Mouse (Mus musculus) hindbrain, embryonic 14.5 days (tissue): ENCODE data around the gene Gm20517. TPM values are rescaled to one million over a fixed set of nuclear protein-coding genes. Genes with fewer than 3 reads are reported as not detected.
A peak's percentile ranks its signal among the peaks of the same experiment; 100 is the strongest.
"Not testable (repeated sequence)": the region's sequence is repeated elsewhere in the genome, so short reads cannot be mapped to it uniquely, and the experiment has no call there.

ENCODE experiments used
- ATAC-seq: fragments of 200-750 bp; cut with Nextera tagmentation; 2 replicates; pipeline ENCODE4 v1.8.0; 2017; ENCODE audit warnings: moderate number of reproducible peaks, mild to moderate bottlenecking, moderate TSS enrichment, moderate library complexity; ENCODE audit not compliant: low FRiP score
- DNase-seq: peaks from one replicate; pipeline ENCODE4 v3.0.0-alpha.2; 2015; ENCODE audit warnings: low spot score
- H3K27ac ChIP-seq: fragments of 300-500 bp; sonication (generic); 2 replicates; pipeline ENCODE4 v1.5.1; 2014; ENCODE audit warnings: mild to moderate bottlenecking, moderate library complexity
- H3K27me3 ChIP-seq: fragments of 300-500 bp; sonication (generic); 2 replicates; pipeline ENCODE4 v1.6.1; 2014; ENCODE audit warnings: mild to moderate bottlenecking, low read length, mixed read lengths; ENCODE audit not compliant: control insufficient read depth, insufficient read depth
- H3K36me3 ChIP-seq: fragments of 300-500 bp; sonication (generic); replicated peaks from 2 replicates; pipeline ENCODE4 v1.6.1; 2014; ENCODE audit not compliant: control insufficient read depth, insufficient read depth
- H3K4me1 ChIP-seq: fragments of 300-500 bp; sonication (generic); replicated peaks from 2 replicates; pipeline ENCODE4 v1.6.1; 2014; ENCODE audit warnings: antibody characterized with exemption, low read length, mixed read lengths; ENCODE audit not compliant: control insufficient read depth, insufficient read depth
- H3K4me2 ChIP-seq: fragments of 300-500 bp; sonication (generic); replicated peaks from 2 replicates; pipeline ENCODE4 v1.6.1; 2014; ENCODE audit warnings: mild to moderate bottlenecking, moderate library complexity
- H3K4me3 ChIP-seq: fragments of 300-500 bp; sonication (generic); replicated peaks from 2 replicates; pipeline ENCODE4 v1.5.1; 2014; ENCODE audit warnings: mild to moderate bottlenecking, low read length
- H3K9ac ChIP-seq: fragments of 300-500 bp; sonication (generic); 2 replicates; pipeline ENCODE4 v1.6.1; 2014
- H3K9me3 ChIP-seq: fragments of 300-500 bp; sonication (generic); 2 replicates; pipeline ENCODE4 v1.6.1; 2016; ENCODE audit warnings: low read length; ENCODE audit not compliant: control insufficient read depth
- WGBS: fragments of 180-500 bp; shearing (Covaris S2); extraction: QIAGEN DNeasy Blood & Tissue Kit; methylation state at CpG from one replicate; pipeline ENCODE4 v1.1.7; 2014; 5-methylcytosine and 5-hydroxymethylcytosine counted together
- polyA plus RNA-seq: library from polyadenylated mRNA; unstranded; fragments of >200 nt; fragmentation: Nextera tagmentation; extraction: Ambion mirVana; gene quantifications from 2 replicates; pipeline ENCODE4 v1.2.1, GENCODE M21; 2014

The Gm20517 gene
- polyA plus RNA-seq, 1 experiment from 2014 or later, result 3.0 TPM

DNA sequence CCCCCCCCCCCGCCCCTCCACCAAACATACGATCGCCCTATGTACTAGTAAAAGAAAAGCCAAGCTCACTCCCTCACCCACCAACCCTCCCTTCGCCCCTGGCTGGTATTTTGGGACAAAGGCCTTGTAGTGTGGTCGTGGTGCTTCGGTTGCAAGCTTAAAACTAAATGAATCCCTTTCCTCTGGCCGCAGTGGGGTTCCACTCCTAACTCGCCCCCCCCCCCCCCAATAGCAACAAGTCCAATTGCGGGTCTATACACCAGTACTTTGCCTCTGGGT lies 16.5 kb upstream of the Gm20517 start:
- peak overlapping the region; percentile 66 for H3K9ac ChIP-seq
- H3K4me2 ChIP-seq, result peak overlapping the region; percentile 91
- ATAC-seq, result no peak
- no peak for DNase-seq
- H3K36me3 ChIP-seq, result peaks cover 18% of the 10 kb centered on the region
- H3K4me3 ChIP-seq, result peak overlapping the region; percentile 57
- H3K27ac ChIP-seq, result peak overlapping the region; percentile 83
- WGBS, result 2% methylated on average over 8 of the region's 9 CpGs
- no peaks in the 10 kb centered on the region for H3K27me3 ChIP-seq
- H3K9me3 ChIP-seq, result no peaks in the 10 kb centered on the region
- peaks cover 34% of the 10 kb centered on the region for H3K4me1 ChIP-seq

- no peaks in the 10 kb centered on the region for H3K27me3 ChIP-seq
- H3K4me1 ChIP-seq, result peaks cover 34% of the 10 kb centered on the region
- H3K4me3 ChIP-seq, result peak overlapping the region; percentile 57
- H3K4me2 ChIP-seq, result peak overlapping the region; percentile 91
- peak overlapping the region; percentile 83 for H3K27ac ChIP-seq
- ATAC-seq, result peak; percentile 28; the same call in 1 of the 2 replicates
- peak; percentile 33 for DNase-seq
- H3K9me3 ChIP-seq, result no peaks in the 10 kb centered on the region
- peak overlapping the region; percentile 66 for H3K9ac ChIP-seq
- peaks cover 24% of the 10 kb centered on the region for H3K36me3 ChIP-seq
- WGBS, result under 1% methylated on average over 21 of the region's 21 CpGs
Observed at GRCm38 (mm10) chr17:47595248-47596161, 15.9 kb upstream of the Gm20517 start.

GRCm38 (mm10) chr17:47596162-47596838 lies 15.1 kb upstream of the Gm20517 start:
- peaks cover 32% of the 10 kb centered on the region for H3K36me3 ChIP-seq
- ATAC-seq (no peak), DNase-seq (no peak)
- no peaks in the 10 kb centered on the region for H3K9me3 ChIP-seq
- peak overlapping the region; percentile 83 for H3K27ac ChIP-seq
- H3K4me1 ChIP-seq, result peaks cover 34% of the 10 kb centered on the region
- peak overlapping the region; percentile 91 for H3K4me2 ChIP-seq
- H3K27me3 ChIP-seq, result no peaks in the 10 kb centered on the region
- peak overlapping the region; percentile 66; the same call in 1 of the 2 replicates for H3K9ac ChIP-seq
- H3K4me3 ChIP-seq, result peak overlapping the region; percentile 57; the same call in 1 of the 2 replicates
- WGBS, result 30% methylated on average over 6 of the region's 6 CpGs

DNA sequence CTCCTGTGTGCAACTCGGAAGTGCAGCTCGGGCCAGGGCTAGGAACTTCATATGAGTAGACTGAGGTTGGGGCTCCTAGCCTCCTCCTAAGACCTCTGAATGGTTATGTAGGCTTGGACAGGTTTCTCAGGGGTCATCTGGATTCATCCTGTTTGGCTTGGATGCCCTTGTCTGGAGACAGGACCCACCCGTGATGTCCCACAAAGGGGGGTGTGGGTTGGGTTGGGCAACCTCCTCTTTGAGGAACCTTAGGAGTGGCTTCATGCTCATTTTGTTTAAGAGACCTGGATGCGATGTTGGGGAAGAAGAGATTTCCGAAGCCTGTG lies 14.6 kb upstream of the Gm20517 start:
- DNase-seq (no peak), ATAC-seq (no peak)
- Histone ChIP-seq H3K27ac (peak overlapping the region; percentile 83), H3K9me3 (no peaks in the 10 kb centered on the region), H3K9ac (no peak overlapping the region; the same call in 1 of the 2 replicates), H3K27me3 (no peaks in the 10 kb centered on the region), H3K4me2 (peak overlapping the region; percentile 91), H3K4me1 (peaks cover 34% of the 10 kb centered on the region), H3K36me3 (peaks cover 37% of the 10 kb centered on the region), H3K4me3 (no peak overlapping the region)
- 69% methylated on average over 5 of the region's 5 CpGs for WGBS

DNA sequence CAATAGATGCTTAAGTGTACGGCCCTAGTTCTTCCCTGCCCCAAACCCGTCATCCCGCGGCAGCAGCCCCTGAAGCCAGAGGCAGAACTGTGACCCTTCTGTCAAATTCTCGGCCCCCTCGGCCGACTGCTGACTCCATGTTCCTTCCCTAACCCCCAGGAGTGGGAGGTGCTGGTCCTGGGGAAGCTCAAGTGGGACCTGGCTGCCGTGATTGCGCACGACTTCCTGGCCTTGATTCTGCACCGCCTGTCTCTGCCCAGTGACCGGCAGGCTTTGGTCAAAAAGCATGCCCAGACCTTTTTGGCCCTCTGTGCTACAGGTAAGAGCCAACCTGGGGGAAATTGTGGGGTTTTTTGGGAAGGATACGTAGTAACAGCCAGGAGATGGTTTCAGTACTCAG lies 14.1 kb upstream of the Gm20517 start:
- Histone ChIP-seq H3K4me2 (peak overlapping the region; percentile 91), H3K9me3 (no peaks in the 10 kb centered on the region), H3K27ac (no peak overlapping the region), H3K9ac (peak overlapping the region; percentile 13; the same call in 1 of the 2 replicates), H3K4me1 (peaks cover 34% of the 10 kb centered on the region), H3K36me3 (peaks cover 42% of the 10 kb centered on the region), H3K27me3 (no peaks in the 10 kb centered on the region), H3K4me3 (no peak overlapping the region)
- ATAC-seq, result no peak
- no peak for DNase-seq
- WGBS, result 81% methylated on average over 13 of the region's 13 CpGs

DNA sequence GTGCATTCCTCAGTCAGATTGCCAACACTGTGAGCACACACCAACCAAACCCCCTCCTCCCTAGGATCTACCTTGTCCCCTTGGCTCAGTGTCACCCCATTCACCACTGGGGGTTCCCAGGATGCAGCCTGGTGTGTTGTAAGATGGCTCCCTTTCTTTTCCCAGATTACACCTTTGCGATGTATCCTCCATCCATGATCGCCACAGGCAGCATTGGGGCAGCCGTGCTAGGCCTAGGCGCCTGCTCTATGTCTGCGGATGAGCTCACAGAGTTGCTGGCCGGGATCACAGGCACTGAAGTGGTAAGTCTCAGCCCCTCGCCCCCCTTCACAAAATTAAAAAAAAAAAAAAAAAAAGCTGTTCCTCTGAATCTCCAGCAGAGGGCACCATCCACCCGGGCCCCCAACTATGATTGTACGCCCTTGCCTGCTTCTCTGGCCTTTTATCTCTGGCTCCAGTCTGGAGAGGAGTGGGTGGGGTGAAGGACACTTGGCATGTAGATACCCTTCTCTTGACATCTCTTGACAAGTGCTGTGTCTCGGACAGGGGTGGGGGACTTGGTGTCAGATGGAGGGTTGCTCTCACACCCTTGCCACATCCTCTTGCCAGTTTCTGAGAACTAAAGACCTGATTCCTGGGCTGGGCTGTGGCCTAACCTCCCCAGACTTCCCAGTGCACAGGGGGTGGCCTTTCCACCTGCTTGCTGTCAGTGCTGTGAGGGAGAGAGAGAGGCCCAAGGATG lies 13.4 kb upstream of the Gm20517 start:
- peak overlapping the region; percentile 91; the same call in 1 of the 2 replicates for H3K4me2 ChIP-seq
- peaks cover 28% of the 10 kb centered on the region for H3K4me1 ChIP-seq
- 28% methylated on average over 10 of the region's 10 CpGs for WGBS
- H3K9me3 ChIP-seq, result no peaks in the 10 kb centered on the region
- peak overlapping the region; percentile 43; the same call in 1 of the 2 replicates for H3K27ac ChIP-seq
- no peak overlapping the region for H3K4me3 ChIP-seq
- H3K36me3 ChIP-seq, result peaks cover 49% of the 10 kb centered on the region
- no peak for ATAC-seq
- DNase-seq, result peak; percentile 52
- H3K27me3 ChIP-seq, result no peaks in the 10 kb centered on the region
- H3K9ac ChIP-seq, result no peak overlapping the region

DNA sequence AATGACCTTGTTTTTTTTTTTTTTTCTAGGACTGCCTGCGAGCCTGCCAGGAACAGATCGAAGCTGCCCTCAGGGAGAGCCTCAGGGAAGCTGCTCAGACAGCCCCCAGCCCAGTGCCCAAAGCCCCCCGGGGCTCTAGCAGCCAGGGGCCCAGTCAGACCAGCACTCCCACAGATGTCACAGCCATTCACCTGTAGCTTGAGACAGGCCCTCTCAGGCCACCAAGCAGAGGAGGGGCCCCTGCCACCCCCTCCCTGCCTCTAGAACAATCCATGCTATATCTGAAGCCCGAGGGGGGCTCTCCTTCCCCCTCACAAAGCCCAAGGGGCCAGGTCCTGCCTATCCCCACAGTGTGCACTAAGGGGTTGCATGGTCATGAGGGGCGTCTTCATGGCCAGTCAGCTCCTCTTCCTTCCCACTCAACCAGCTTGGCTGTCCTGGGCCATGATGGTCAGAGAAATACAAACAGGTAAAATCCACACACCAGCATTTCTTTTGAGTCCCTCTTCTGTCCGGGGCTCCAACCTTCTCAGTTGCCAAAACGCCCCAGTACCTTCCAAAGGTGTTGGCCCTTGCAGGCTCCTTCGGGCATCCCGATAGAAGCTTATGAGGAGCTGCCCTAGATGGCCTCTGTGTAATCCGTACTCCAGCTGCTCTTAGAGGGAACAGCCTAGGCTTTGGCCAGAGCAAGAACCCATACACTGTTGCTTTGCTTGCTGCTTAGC lies 12.6 kb upstream of the Gm20517 start:
- peaks cover 55% of the 10 kb centered on the region for H3K36me3 ChIP-seq
- not testable (repeated sequence) for H3K4me3 ChIP-seq, H3K4me2 ChIP-seq, H3K27me3 ChIP-seq, DNase-seq, ATAC-seq, H3K9ac ChIP-seq, H3K9me3 ChIP-seq
- 84% methylated on average over 9 of the region's 10 CpGs for WGBS
- H3K27ac ChIP-seq, result peak overlapping the region; percentile 43; the same call in 1 of the 2 replicates
- H3K4me1 ChIP-seq, result peaks cover 27% of the 10 kb centered on the region; the same call in 1 of the 2 replicates

- Histone ChIP-seq H3K4me2 (no peak overlapping the region), H3K9ac (no peak overlapping the region), H3K36me3 (peaks cover 65% of the 10 kb centered on the region), H3K9me3 (no peaks in the 10 kb centered on the region), H3K27me3 (no peaks in the 10 kb centered on the region), H3K4me3 (no peak overlapping the region), H3K27ac (no peak overlapping the region), H3K4me1 (peaks cover 23% of the 10 kb centered on the region; the same call in 1 of the 2 replicates)
- 84% methylated on average over 11 of the region's 11 CpGs for WGBS
- DNase-seq, result no peak
- no peak for ATAC-seq
Observed at GRCm38 (mm10) chr17:47599511-47600297, 11.7 kb upstream of the Gm20517 start.
